Mouse (Mus musculus) stomach, postnatal 0 days (tissue): ENCODE data around the gene Gnai2.

Experiments used
- CTCF ChIP-seq: IDR thresholded peaks from 2 replicates; pipeline ENCODE4 v1.5.1; 2016; ENCODE audit warnings: antibody characterized with exemption, low read depth, mild to moderate bottlenecking, moderate library complexity
- EP300 ChIP-seq: optimal IDR thresholded peaks from 2 replicates; pipeline ENCODE3; 2016; ENCODE audit warnings: antibody characterized with exemption

GRCm38 (mm10) chr9:107653474-107653873, 18.3 kb upstream of the Gnai2 start:
- TF ChIP-seq CTCF (no peak), EP300 (no peak)
